Mouse (Mus musculus): ENCODE measurements around the gene Gm20604. TPM values are rescaled to one million over a fixed set of nuclear protein-coding genes. Genes with fewer than 3 reads are reported as not detected.
A peak's percentile ranks its signal among the peaks of the same experiment; 100 is the strongest.

Gene Gm20604
- total RNA-seq, 2 experiments from 2014 or later: 6.5 to 6.6 TPM

DNA sequence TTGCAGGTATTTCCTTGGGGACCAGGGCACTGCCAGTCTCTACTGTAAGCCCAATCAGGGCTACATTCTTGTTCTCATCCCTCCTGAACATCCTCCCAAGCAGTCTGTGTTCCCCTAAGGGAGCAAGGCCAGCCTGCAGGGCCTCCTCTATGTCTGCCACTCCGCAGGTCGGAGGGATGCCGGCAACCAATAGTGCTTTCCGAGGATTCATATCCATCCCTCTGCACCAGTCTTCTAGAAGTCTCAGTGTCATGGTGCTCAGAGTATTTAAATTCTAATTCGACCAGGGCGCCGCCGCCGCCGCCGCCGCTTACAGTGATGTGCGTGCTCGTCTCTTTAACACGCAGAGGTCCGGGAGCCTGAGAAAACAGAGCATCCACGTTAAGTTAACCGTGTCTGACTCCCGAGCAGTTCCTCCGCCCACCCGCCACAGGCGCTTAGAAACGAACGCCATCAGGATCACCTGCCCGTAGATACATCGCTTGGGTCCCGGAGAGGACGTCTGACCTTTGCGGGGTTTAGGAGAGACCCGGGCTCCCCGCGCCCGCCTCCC is 15.4 kb downstream of the Gm20604 start:
- DNase-seq: no peak

DNA sequence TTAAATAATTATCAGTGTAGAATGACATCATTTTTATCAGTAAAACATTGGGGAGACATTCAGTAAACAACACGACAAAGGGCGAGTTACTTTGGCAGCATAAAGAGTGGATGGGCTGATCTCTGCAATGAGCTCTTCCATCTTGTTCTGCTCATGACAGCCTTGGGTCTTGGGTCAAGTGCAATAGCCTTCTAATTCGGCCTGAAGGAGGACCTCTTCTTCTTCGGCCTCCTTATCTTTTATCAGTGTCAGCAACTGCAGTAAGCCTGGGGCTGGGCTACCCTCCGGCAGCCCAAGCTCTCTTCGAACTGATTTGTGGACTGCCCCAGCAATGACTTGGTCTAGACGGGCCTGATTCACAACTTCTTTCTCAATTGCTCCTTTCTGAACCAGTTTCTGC is 16.4 kb downstream of the Gm20604 start:
- DNase-seq: no peak

DNA sequence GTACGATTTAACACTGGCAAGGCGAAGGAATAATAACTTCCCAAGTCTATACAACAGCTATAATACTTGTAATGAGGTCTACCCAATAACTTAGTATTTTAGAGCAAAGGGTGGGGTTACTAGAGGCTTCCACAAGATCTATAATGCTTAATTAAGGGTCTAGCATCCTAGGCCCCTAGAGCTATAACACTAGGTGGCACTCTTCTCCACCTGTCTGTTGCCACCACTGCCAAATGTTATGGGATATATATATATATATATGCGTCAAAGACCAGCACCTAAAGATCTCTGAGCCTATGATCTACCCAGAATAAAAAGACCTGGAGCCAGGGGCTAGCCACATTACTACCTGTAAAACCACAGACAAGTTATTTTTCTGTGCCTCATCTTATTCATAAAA is 18.2 kb downstream of the Gm20604 start:
- no peak for DNase-seq

DNA sequence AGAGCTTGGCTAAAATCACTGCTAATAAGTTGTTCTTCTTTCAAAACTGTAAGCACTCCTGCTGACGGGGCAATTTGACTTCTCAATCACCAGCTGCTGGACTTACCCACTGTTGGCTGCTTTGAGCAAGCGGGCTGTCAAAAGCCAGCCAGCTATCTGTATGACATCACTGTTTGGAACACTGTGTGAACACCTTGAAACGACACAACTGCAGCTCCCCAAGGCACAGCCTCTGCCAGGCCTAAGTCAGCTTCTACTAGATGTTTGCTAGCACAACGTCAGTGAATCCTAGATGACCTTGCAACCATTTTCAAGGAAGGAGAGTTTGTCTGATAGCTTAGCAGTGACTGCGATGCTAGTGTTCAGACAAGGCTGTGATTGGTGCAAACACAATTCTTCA is 19.4 kb downstream of the Gm20604 start:
- DNase-seq: peak; percentile 40

DNA sequence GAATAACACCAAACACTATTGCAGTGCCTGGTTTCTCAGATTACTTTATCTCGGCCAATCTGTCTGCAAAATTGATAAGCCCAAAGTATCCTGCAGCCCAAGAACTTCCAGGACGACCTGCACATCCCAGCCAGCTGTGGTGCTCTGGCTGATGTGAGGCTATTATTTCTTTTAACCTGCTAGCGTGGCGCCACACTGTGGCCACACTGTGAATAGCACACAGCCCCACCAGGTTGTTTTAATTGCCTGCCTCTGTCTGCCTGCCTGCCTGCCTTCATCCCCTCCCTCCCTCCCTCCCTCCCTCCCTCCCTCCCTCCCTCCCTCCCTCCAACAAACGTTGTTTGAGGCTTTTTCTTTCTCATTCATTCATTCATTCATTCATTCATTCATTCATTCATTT is 25.1 kb downstream of the Gm20604 start:
- peak; percentile 78 for DNase-seq

DNA sequence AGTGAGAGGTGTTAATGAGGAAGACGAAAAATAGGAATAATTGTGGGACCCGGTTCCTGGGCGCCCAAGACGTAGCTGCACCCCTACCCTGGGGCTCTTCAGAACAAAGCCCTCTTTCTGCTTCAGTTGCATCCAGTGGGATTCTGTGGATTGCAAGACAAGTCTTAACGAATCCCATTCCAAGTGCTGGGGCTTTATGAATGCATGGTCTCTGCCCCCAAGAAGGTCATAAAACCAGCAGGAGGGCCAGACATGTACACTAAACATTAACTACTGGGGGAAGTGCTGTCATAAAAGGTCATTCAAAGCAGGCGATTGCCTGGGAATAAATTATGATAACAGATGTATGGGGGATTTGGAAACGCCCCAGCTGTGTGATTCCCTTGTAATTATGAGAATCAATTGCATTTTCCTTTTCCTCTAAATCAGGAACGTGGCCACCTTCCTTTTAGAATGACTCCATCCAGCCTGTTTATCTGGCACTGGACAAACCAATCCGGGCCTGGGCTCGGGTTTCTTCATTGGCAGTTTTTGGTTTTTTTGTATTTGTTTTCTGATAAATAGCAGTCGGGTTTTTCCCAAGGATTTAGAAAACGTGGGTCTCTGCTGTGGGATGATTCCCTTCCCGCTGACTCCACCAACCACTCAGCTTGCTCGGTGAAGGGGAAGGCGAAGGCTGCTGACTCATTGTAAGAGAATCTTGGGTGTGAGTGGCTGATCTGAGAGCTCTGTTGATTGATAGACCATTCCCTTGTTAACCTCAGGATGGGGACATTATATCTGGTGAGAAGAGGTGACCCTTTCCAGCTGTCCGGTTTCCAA is 27.5 kb downstream of the Gm20604 start:
- peak; percentile 46 for DNase-seq

DNA sequence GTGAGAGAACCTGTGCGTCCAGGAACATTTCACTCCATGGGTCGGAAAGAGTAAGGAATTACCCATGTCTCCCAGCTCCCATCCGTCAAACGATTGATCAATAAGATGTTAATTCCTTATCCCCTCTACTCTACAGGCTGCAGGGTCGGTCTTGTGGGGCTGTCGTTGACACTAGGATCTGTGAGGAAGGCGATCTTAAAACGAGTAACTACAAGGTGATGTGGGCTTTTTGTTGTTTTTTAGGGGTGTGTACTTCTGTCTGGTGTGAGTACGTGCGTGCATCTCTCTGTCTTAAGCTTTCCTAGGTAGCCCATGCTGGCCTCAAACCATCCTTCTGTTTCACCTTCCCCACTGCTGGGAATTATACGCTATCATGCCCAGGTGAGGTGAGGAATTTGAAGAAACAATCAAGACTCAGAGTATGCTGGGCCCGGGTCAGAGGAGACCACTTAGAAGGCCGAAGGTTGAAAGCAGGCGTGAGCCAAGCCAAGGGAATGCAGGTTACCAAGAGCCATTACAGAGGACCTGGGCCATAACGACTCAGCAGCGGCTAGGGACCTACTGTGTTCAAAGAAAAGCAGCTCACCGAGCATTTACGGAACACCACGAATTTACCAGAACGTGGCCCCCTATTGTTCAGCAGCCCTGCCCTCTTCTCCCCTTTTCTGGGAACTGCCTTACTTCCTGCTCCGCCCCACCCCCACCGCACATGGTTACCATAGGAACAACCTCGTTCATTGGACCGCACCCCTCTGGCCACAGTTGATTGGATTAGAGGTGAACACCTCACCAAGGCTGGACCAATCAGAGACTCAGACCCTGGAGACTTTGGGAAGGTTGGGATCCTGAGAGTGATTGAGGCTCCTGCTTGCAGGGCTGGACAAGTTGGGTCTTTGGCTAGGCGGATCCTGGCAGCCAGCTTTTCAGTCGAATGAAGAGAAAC is 28.3 kb downstream of the Gm20604 start:
- peak; percentile 69 for DNase-seq

DNA sequence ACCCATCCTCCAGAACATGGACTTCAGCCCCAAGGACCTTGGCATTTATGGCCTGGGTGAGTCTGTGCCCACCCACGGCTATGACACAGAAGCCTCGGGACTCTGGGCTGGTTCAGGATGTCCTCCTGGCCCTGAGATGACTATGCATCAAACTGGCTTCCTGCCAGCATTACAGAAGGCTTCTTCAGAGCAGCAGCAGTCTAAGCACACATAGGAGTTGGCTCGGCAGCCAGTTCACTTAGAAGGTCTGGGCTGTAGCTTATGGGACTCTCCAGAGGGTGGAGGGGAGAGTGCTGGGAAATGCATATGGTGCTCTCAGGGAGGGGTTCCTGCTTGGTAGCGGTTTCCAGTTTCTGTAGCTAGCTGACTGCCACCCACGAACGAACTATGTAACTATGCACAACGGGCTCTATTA is 32.7 kb downstream of the Gm20604 start:
- DNase-seq: peak; percentile 63

DNA sequence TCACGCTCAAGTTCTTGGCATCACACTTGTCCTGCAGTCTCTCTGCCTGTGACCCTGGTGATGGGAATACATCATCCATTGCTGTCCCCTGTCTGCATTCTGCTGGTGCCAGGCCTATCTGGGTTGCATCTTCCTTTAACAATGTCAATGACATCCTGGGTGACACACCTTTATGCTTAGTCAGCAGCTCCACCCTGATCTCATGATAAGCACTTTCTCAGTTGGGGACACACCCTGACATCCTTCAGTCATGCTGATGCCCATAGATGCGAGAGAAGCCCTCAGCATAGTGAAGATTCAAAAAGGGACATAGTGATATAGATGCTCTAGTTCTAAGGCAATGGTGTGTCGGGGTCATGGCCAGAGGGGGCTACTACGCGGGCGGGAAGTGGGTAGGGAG is 33.3 kb downstream of the Gm20604 start:
- DNase-seq: no peak

DNA sequence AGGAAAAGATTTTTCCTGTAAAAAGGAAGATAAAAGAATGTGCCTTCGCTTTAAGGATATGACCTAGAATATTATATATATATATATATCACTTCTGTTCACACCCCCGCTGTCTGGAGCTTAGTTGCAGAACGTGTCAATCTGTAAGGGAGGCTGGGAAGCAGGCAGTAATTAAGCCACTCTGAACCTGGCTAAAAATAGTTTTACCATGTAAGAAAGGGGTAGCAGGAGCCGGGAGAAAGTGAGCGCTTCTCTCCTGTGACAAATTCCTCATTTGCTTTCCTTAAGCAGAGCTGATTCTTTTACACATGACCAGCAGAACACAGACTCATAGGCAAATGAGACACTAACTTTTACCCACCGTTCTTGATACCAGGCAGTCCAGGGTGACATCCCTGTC is 34.6 kb downstream of the Gm20604 start:
- no peak for DNase-seq

DNA sequence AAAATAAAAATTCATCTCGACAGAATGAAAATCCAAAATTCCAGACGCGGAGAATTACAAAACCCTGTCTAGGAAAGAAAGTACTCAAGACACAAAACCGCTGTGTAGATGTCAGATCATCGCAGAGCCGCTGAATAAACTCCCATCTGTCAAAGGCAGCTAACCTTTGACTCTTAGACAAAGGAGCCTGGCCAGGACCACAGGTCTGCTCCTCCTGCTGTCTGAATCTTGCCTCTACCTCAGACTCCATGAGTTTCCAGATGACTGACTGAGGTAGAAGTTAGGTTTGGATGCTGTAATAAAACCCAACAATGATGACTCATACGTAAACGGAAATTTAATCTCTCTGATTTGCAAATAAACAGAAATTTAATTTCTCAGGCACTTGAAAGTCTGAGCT is 35.5 kb downstream of the Gm20604 start:
- DNase-seq: no peak

DNA sequence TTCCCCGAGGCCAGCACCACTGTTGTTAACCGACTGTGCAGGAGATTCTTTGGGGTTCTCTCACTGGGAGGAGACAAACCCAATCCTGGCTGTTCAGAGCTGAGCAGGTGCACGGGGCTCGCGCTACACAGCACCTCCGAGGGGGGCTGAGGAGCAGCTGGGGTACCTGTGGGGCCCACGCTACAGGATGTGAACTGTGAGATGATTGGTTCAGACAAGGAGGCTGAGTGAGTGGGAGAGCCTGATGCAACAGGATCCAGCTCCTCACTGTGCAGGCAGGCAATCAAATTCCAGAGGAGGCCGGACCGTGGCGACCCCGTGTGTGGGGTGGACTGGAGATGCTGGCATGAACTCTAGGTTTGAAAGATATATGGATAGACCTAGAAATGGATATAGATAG is 36.0 kb downstream of the Gm20604 start:
- DNase-seq: no peak

DNA sequence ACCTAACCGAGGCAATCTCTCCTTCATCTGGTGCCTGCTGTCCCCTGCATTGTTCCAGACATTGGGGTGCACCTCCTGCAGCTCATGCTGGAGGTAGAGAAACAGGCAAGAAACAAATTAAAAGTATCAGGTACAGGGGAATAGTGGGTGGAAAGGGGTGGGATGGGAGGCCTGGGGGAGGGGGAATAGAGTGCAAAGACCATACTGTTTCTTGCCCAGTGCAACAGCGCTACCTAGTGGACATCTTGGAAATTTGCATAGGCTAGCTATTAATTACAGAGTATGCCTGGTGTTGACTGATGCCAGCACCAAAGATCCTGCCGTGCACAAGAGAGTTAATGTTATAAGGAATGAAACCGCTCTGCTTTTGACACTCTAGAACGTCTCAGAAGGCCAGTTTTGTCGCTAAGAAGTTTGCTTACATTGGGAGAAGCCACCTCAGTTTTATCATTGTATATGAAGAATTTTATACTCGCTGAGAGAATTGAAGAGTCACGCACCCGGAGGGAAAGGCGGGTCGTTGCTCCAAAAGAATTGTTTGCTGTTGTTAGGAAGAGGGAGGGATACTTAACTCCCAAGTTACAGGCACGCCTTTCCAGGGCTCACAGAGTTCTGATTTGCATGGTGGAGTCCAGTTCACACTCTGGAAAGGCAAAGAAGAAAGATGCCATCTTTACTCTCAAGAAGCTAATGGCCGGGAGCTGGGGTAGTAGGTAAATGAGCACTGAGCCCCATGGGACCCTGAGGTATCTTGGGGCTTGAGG is 38.7 kb downstream of the Gm20604 start:
- DNase-seq: peak; percentile 47

DNA sequence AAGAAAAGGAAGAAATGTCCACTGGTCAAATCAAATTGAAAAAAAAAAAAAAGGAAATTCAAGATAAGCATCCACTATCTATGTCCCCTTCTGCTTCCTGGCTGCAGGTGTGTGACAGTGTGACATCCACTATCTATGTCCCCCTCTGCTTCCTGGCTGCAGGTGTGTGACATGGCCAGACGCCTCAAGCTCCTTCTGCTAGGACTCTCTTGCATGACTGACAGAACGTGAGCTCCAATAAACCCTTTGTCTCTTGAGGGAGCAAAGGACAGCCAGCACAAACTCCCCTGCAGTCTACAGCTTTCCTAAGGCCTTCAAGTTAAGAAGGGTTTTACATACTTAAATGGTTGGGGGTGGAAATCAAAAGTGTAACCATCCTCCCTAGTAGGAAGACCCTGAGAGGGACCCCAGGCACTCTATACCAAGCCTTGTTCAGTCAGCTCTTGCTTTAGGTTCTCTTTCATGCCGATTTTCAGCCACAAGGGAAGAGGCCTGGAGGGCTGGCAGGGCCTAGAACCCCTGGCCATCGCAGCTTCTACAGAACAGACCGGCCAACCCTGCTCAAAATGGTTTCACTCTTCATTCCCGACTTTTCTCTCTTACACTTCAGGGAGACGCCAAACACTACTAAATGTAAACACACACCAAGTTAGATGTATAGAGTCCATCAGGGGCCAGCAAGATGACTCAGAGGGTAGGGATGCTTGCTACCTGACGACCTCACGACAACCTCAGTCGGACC is 43.6 kb downstream of the Gm20604 start:
- no peak for DNase-seq

DNA sequence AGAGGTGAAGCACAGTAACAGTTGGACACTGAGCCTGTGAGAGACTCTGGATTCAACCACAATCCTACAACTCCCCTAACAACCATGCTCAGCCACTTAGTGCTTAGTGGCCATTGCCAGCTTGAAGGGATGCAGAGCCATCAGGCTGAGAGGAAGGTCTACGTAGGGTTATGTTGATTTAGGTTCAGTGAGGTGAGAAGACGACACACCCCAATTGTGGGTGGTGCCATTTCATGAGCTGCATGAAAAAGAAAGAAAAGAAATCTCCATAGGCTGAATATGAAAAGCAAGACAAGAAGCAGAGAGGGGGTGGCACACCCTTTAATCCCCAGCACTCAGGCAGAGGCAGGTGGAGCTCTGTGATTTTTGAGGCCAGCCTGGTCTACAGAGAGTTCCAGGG is 44.4 kb downstream of the Gm20604 start:
- no peak for DNase-seq

DNA sequence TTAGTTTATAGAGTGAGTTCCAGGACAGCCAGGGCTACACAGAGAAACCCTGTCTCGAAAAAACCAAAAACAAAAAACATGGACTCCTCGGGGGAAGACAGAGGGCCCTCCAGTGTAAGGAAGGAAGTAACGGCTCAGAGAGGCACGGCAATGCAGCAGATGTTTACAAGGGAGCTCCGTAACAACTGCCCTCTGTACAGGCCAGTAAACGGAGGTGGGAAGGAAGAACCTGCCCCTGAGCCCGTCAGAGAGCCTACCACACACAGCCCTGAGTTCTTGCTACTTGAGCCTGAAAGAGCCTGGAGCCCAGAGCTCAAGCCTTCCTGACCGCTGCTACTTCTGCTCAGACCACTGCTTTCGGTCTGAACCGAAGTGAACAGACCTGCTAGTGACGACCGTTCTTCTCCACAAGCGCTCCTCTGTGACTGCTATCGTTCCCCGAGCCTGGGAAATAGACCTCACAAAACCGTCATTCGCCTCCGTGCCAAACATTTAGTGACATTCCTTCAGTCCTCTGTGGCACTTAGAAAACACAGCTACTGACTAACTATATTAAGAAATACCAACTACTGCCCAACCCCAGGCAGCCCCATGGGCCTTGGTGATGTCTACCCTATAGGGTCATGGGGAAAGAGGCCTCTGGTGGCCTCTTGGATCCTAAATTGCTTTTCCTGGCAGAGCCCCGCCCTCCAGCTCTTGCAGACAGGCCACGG is 45.2 kb downstream of the Gm20604 start:
- peak; percentile 42 for DNase-seq

DNA sequence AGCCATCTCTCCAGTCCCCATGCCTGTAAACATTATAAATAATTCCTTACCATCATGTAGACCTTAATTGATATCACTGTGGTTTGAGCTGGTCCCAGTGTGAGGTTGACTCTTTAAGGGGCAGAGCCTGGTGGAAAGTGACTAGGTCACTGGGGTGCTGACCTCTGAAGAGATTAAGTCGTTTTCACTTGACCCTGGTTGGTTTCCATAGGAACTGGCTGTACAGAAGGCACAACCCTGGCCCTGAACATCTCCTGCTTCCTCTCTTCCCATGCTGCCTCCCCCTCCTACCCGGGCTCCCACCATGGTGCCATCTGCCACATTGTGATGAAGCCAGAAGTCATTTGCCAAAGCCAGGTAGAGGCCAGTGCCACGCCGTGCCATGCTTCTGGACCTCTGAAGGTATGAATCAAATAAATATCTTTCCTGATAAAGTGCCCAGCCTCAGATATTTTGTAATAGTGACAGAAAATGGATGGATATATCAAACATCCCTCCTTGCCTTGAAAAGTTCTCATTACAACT is 47.6 kb downstream of the Gm20604 start:
- no peak for DNase-seq

DNA sequence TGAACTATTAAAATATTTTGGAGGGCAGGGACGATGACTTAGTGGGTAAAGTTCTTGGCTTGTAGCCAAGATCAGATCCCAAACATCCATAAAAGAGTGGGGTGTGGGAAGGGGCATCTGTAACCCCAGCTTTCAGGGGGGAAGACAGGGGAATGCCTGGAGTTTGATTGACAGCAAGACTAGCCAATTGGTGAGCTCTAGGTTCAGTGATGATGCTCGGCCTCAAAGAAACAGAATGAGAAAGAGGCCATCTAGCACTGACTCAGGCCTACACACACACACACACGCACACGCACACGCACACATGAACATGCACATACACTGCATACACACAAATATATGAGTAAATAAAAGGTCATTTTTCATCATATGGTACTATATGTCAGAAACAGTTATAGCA is 48.6 kb downstream of the Gm20604 start:
- DNase-seq: no peak

DNA sequence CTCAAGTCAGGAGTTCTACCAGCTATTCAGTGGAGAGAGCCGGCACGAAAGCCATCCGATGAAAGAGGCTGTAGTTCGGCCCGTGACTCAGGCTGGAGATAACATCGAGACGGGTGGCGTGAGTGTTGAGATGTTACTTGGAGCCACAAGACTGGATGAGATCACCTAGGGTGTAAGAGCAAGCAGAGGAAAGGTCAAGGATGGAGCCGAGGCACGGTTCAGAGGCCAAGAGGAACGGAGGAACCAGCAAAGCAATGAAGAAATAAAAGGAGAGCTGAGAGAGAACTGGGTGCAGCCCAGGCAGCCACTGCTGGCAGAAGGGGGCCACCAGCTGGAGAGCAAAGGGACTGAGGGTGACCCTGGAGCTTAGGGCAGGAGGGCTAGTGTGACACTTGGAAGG is 50.3 kb downstream of the Gm20604 start:
- peak; percentile 56 for DNase-seq

DNA sequence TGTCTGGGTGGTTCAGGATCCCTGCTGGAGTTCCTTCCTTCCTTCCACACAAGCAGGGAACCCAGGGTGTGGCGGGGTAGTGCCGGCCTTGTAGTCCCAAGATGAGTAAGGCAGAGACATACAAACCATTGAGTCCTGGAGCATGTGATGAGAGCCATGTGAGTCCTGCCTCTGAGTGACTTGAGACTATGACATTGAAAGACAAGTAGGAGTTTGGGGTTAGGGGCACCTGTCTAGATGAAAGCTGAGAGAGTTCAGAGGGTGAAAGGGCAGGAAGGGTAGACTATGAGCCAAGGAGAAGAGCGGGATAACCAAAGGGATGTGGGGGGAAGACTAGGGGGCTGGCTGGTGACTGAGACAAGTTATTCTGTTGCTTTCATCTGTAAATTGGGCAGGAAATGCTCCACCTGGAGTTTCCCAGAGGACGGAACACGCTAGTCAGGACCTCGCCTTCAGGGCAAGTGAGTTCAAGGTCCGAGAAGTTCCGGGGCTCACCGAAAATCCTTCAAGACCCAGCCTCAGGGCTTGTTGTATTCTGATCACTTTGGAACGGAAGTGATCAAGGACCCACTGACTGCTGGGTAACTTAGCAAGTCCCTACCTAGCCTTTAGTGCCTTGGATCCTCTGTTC is 51.5 kb downstream of the Gm20604 start:
- no peak for DNase-seq
